Mouse (Mus musculus) spleen, adult 2 months (tissue): ENCODE results near the gene Banf2.

Experiments used
- CTCF ChIP-seq: fragments of 200-500 bp; IDR thresholded peaks from 2 replicates; pipeline ENCODE4 v1.5.1; 2011; ENCODE audit warnings: mild to moderate bottlenecking, inconsistent platforms; ENCODE audit not compliant: insufficient read depth, insufficient read length, insufficient replicate concordance; ENCODE audit errors: extremely low read depth
- POLR2A ChIP-seq: fragments of 200-500 bp; IDR thresholded peaks from 2 replicates; pipeline ENCODE4 v1.6.1; 2011; ENCODE audit warnings: low read depth, low read length, inconsistent platforms

DNA sequence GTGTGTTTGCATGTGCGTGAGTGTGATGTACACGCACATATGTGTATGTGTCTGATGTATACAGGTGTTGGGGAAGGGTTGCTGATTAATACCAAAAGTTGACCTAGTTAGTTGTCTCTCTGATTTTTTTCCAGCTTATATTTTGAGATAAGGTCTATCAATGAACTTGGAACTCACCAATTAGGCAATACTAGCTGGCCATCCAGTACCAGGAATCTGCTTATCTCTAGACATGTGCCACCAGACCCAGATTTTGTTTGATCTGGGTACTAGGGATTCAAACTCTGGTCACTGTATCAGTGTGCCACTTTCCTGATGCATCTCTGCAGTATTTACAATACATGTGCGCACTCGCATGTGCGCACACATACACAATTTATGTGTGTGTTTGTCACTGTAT is 41.2 kb downstream of the Banf2 start:
- TF ChIP-seq CTCF: no peak
- TF ChIP-seq POLR2A: no peak
